Mouse (Mus musculus): ENCODE data around the gene Akr1b3.

GRCm38 (mm10) chr6:34290091-34290490 is 27.2 kb downstream of the Akr1b3 start:
- no peak for TF ChIP-seq EP300 (IDR thresholded peaks at IDR 0.05)
- TF ChIP-seq CTCF (IDR thresholded peaks at IDR 0.05), result no peak

All from lung, postnatal 0 days (tissue).